Mouse (Mus musculus) small intestine, adult 2 months (tissue): ENCODE results near the gene Olfr1335.

ENCODE experiments used
- CTCF ChIP-seq: fragments of 200-500 bp; IDR thresholded peaks from 2 replicates; pipeline ENCODE4 v1.5.1; 2012; ENCODE audit warnings: low read depth, mild to moderate bottlenecking, control low read depth, inconsistent platforms, low read length, moderate library complexity, mixed read lengths; ENCODE audit not compliant: insufficient replicate concordance, insufficient read length; ENCODE audit errors: extremely low read depth
- POLR2A ChIP-seq: fragments of 200-500 bp; IDR thresholded peaks from 2 replicates; pipeline ENCODE4 v1.6.1; 2012; ENCODE audit warnings: low read depth, mild to moderate bottlenecking, control low read depth, inconsistent platforms, low read length, moderate library complexity

GRCm38 (mm10) chr4:118818921-118819320, 9.2 kb upstream of the Olfr1335 start:
- TF ChIP-seq POLR2A (no peak), CTCF (no peak)
